Mouse (Mus musculus): ENCODE measurements at regions not wholly inside any gene's neighbourhood (a gene's known extent, or its start where the extent isn't known, plus 50 kb on each side); places are given as distances from the start of the nearest gene placed in this dataset.

- DNase-seq: no peak
- TF ChIP-seq CTCF (IDR thresholded peaks at IDR 0.05; ENCODE audit: low read depth): no peak
- ATAC-seq (ENCODE audit: insufficient read depth): no peak
- Histone ChIP-seq H3K9ac (no peak overlapping the region), H3K27me3 (ENCODE audit: insufficient read depth, low read length) (no peaks in the 10 kb centered on the region), H3K4me1 (ENCODE audit: insufficient read depth) (peaks cover 6% of the 10 kb centered on the region), H3K4me2 (no peak overlapping the region), H3K27ac (ENCODE audit: low read depth) (no peak overlapping the region), H3K4me3 (ENCODE audit: low read depth, low read length) (no peak overlapping the region), H3K9me3 (ENCODE audit: low read depth, low read length) (no peaks in the 10 kb centered on the region), H3K36me3 (ENCODE audit: insufficient read depth) (no peaks in the 10 kb centered on the region)
- 31% methylated on average over 11 of the region's 11 CpGs for WGBS
These were observed 140.0 kb downstream of the Mycn start for GRCm38 (mm10) chr12:12801700-12802099.

GRCm38 (mm10) chr12:12800120-12800519, 141.6 kb downstream of the Mycn start:
- ATAC-seq (ENCODE audit: insufficient read depth): no peak
- 94% methylated on average over 6 of the region's 6 CpGs for WGBS

GRCm38 (mm10) chr12:12789052-12789451, 152.7 kb downstream of the Mycn start:
- no peak for ATAC-seq (ENCODE audit: insufficient read depth)
- no peak for DNase-seq
- Histone ChIP-seq H3K9me3 (ENCODE audit: low read depth, low read length) (no peaks in the 10 kb centered on the region), H3K4me3 (ENCODE audit: low read depth, low read length) (no peak overlapping the region), H3K36me3 (ENCODE audit: insufficient read depth) (no peaks in the 10 kb centered on the region), H3K9ac (no peak overlapping the region), H3K4me1 (ENCODE audit: insufficient read depth) (peaks cover 7% of the 10 kb centered on the region), H3K27ac (ENCODE audit: low read depth) (no peak overlapping the region), H3K4me2 (no peak overlapping the region), H3K27me3 (ENCODE audit: insufficient read depth, low read length) (no peaks in the 10 kb centered on the region)
- no peak for TF ChIP-seq CTCF (IDR thresholded peaks at IDR 0.05; ENCODE audit: low read depth)
- WGBS: 61% methylated on average over 6 of the region's 6 CpGs

More at GRCm38 (mm10) chr12:12800120-12800519, 141.6 kb downstream of the Mycn start:
- Histone ChIP-seq H3K9ac (no peak overlapping the region), H3K4me3 (ENCODE audit: low read depth, low read length) (no peak overlapping the region), H3K27ac (ENCODE audit: low read depth) (no peak overlapping the region), H3K9me3 (ENCODE audit: low read depth, low read length) (no peaks in the 10 kb centered on the region), H3K4me2 (no peak overlapping the region), H3K27me3 (ENCODE audit: insufficient read depth, low read length) (no peaks in the 10 kb centered on the region), H3K4me1 (ENCODE audit: insufficient read depth) (0 out of 2 replicates have a peak, but pooled peaks cover 4% of the 10 kb centered on the region), H3K36me3 (ENCODE audit: insufficient read depth) (no peaks in the 10 kb centered on the region)
- DNase-seq: no peak
- TF ChIP-seq CTCF (IDR thresholded peaks at IDR 0.05; ENCODE audit: low read depth): no peak

DNA sequence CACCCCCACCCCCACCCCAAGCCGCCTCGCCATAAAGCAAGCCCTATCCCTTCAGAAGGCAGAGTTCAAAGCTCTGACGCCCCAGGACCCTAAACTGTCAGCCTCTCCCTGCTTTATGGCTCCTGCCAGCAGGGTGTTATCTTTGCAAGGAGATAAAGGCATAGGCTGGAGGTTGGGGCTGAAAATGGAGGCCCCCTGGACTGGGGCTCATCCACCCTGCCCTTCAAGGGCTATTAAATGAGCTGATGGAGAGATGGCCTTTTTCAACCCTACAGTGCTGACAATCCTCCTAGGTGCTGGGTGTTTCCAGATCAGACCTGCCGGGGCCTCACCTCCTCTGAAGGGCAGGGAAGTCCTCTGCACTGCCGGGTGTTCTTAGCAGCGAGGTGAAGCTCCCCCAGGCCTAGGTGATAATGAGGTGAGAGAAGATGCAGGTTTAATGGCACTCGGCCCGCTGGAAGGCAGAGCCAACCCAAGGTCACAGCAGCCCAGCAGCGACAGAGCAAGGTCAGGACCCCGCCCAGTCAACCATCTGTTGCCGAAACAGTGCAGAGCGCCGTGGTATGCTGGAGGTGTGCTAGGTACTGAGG, 153.4 kb downstream of the Mycn start:
- TF ChIP-seq CTCF (IDR thresholded peaks at IDR 0.05; ENCODE audit: low read depth): no peak
- Histone ChIP-seq H3K36me3 (ENCODE audit: insufficient read depth) (no peaks in the 10 kb centered on the region), H3K4me3 (ENCODE audit: low read depth, low read length) (no peak overlapping the region), H3K9ac (no peak overlapping the region), H3K9me3 (ENCODE audit: low read depth, low read length) (no peaks in the 10 kb centered on the region), H3K4me1 (ENCODE audit: insufficient read depth) (peaks cover 7% of the 10 kb centered on the region), H3K27ac (ENCODE audit: low read depth) (no peak overlapping the region), H3K27me3 (ENCODE audit: insufficient read depth, low read length) (no peaks in the 10 kb centered on the region), H3K4me2 (peak overlapping the region; percentile 56)
- no peak for DNase-seq
- peak; percentile 35; the same call in 1 of the 2 replicates for ATAC-seq (ENCODE audit: insufficient read depth)
- 25% methylated on average over 13 of the region's 13 CpGs for WGBS

DNA sequence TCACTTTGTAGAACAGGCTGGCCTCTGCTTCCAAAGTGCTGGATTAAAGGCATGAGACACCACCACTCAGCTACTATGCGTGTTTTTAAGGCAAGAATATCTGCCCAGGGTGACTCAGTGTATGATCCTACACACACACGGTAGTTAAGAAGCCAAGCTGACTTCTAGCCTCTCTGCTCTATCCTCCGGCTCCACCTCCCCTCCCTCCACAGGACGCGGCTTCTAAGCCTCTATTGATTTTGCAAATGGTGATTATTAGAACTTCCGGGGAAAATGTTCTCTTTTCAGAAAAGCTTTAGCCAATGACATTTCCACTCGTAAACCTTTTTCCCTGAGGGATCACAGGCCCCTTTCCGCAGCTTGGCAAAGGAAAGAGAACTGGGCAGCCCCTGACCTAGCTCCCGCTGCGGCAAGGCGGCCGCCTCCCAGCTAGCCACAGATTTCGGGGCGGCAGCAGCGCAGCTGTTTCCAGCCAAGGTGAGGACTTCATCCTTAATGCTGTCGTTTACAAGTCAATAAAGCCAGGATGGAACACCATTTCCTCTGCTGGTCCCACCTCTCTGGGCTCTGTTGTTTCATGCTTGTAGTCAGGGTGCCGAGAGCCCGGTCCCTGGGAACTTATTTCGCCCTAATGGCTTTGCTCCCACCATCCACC, 154.0 kb downstream of the Mycn start:
- no peak for DNase-seq
- H3K27ac ChIP-seq (ENCODE audit: low read depth): no peak overlapping the region

DNA sequence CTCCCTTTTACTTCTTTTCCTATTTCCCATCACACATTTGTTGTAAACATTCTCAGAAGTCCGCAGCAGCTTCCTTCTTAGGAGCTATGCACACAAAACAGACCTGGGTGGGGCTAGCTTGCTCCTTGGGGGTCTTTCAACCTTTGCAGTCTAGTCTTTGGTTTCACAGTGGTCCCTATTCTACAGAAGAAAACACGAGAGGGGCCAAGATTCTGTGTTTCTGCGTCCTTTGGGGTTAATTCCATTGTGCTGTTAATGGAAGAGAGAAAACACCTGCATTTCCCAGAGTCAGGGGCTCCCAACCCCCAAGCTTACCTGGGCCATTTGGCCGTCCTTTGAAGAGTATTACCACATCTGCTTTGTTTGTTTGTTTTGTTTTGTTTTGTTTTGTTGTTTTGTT, 154.6 kb downstream of the Mycn start:
- no peak overlapping the region for H3K27ac ChIP-seq (ENCODE audit: low read depth)
- 45% methylated on average over 4 of the region's 4 CpGs for WGBS
- DNase-seq (no peak), ATAC-seq (ENCODE audit: insufficient read depth) (no peak)
- H3K9ac ChIP-seq: no peak overlapping the region
- no peak for TF ChIP-seq CTCF (IDR thresholded peaks at IDR 0.05; ENCODE audit: low read depth)
- no peak overlapping the region for H3K4me3 ChIP-seq (ENCODE audit: low read depth, low read length)
- no peaks in the 10 kb centered on the region for H3K27me3 ChIP-seq (ENCODE audit: insufficient read depth, low read length)
- H3K4me1 ChIP-seq (ENCODE audit: insufficient read depth): peaks cover 5% of the 10 kb centered on the region
- no peaks in the 10 kb centered on the region for H3K9me3 ChIP-seq (ENCODE audit: low read depth, low read length)
- no peaks in the 10 kb centered on the region for H3K36me3 ChIP-seq (ENCODE audit: insufficient read depth)
- H3K4me2 ChIP-seq: no peak overlapping the region

More for the DNA sequence above, 154.0 kb downstream of the Mycn start:
- Histone ChIP-seq H3K9me3 (ENCODE audit: low read depth, low read length) (no peaks in the 10 kb centered on the region), H3K27me3 (ENCODE audit: insufficient read depth, low read length) (no peaks in the 10 kb centered on the region), H3K4me2 (peak overlapping the region; percentile 56), H3K9ac (peak overlapping the region; percentile 16; the same call in 1 of the 2 replicates), H3K4me3 (ENCODE audit: low read depth, low read length) (peak overlapping the region; percentile 17), H3K36me3 (ENCODE audit: insufficient read depth) (no peaks in the 10 kb centered on the region), H3K4me1 (ENCODE audit: insufficient read depth) (peaks cover 7% of the 10 kb centered on the region)
- WGBS: 12% methylated on average over 19 of the region's 19 CpGs
- no peak for TF ChIP-seq CTCF (IDR thresholded peaks at IDR 0.05; ENCODE audit: low read depth)
- no peak for ATAC-seq (ENCODE audit: insufficient read depth)

DNA sequence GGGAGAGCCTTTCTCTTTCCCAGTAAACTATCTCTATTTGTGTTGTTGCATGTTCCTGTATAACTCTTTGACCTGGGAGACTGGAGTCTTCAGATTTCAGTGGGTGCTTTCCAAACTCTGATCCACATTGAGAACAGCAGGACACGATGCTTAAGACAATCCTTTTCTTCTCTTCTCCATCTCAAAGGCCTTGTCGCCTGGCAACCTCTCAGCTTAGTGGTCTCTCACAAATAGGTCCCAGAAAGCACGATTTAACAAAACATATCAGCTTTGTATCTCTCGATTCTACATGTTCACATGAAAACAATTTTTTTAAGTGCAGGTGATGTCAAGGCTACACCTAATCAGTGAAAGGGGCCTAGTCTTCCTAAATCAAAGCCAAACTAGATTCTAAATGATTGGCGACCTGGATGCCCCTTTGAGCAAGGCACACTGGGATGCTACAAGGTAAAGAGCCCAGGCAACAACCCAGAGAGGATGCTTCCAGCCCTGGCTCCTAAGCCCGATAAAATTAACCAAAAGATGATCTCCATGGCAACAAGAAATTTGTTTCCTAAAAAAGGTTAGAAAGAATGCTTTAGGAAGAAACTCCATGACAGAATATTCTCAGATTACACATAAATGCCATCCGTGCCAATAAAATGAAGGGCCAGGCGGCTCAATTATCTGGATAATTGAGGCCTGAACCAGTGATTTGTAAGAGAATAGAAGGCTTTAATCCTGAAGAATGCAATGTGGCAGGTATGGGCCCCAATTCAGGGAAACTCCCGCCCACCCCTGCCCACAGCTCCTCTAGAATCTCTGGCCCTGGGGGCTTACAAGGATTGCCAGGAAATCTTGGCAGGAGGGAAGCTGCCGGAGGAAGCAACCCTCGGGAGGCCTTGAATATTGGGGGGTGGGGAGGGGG, 157.8 kb downstream of the Mycn start:
- H3K27ac ChIP-seq (ENCODE audit: low read depth): no peak overlapping the region
- DNase-seq (no peak), ATAC-seq (ENCODE audit: insufficient read depth) (no peak)
- TF ChIP-seq CTCF (IDR thresholded peaks at IDR 0.05; ENCODE audit: low read depth): no peak
- H3K4me2 ChIP-seq: no peak overlapping the region
- peaks cover 4% of the 10 kb centered on the region for H3K4me1 ChIP-seq (ENCODE audit: insufficient read depth)
- H3K9ac ChIP-seq: no peak overlapping the region
- H3K36me3 ChIP-seq (ENCODE audit: insufficient read depth): no peaks in the 10 kb centered on the region
- no peak overlapping the region for H3K4me3 ChIP-seq (ENCODE audit: low read depth, low read length)
- WGBS: 51% methylated on average over 11 of the region's 11 CpGs
- H3K27me3 ChIP-seq (ENCODE audit: insufficient read depth, low read length): no peaks in the 10 kb centered on the region
- H3K9me3 ChIP-seq (ENCODE audit: low read depth, low read length): no peaks in the 10 kb centered on the region

Measured in lung, embryonic 14.5 days (tissue).